Mouse (Mus musculus): ENCODE measurements around the gene Rin2.
A peak's percentile ranks its signal among the peaks of the same experiment; 100 is the strongest.

The Rin2 gene

DNA sequence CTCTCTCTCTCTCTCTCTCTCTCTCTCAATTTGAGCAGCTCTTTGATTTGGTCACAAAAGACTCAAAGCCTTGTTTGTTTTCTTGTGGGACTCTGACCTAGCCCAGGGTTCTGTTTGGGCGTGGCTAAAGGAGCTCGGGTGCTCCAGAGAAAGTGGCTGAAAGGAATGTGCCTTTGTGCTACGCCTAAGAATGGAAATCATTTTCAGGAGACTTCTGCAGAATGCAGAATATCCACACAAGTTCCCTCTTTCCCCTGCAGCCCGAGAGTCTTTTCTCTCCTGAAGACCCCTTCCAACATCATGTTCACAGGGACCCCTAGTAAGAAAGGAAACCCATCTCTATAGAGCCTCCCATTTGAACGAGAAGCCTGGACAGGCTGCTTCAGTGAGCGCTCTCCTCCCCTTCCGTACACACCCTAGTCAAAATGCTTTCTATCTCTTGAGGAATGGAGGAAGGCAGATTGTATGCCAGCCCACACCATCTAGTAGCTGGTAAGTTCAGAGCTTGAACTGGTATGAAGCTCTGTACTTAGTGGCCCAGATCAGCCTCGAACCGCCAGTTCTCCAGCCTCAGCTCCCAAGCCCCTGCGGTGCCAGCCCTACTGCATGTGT is 187.3 kb downstream of the Rin2 start:
- ATAC-seq (ENCODE audit: low TSS enrichment) = no peak

- ATAC-seq (ENCODE audit: low TSS enrichment) = no peak
Observed at GRCm38 (mm10) chr2:145865344-145865743, 190.3 kb downstream of the Rin2 start.

- no peak for ATAC-seq (ENCODE audit: low TSS enrichment)
Observed at GRCm38 (mm10) chr2:145866238-145866637, 191.2 kb downstream of the Rin2 start.

DNA sequence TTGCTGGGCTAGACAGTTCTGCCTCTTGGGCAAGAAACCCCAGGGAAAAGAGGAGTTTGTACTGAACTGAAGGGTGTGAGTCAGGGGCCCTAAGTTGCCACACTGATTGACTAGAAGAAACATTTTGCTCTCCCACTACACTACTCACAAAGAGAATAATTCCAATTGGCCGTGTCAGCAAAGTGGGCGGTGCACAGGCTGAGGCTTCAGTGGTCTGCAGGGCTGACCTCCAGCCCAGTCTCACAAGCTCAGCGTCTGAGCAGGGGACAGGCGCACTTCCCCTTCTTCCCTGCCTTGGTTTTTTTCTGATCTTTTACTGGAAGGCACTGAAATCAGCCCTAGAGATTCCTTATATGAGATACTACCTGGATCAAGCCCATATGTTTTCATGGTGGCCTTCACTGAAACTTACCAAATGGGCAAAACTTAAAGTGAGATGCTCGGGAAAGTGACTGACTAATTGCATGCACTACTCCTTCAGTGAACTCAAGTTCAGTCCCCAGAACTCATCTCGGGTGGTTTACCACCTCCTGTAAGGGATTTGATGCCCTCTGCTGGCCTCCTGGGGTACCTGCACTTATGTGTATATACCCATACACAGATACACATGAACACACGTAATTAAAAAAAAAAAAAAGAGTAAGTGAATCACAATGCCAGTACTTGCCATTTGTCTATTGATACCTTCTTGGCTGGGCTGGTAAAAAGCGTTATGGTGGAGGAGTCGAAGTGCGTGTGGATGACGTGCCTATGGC is 191.9 kb downstream of the Rin2 start:
- no peak for ATAC-seq (ENCODE audit: low TSS enrichment)

GRCm38 (mm10) chr2:145871308-145871707 is 196.3 kb downstream of the Rin2 start:
- peak; percentile 66 for ATAC-seq (ENCODE audit: low TSS enrichment)

DNA sequence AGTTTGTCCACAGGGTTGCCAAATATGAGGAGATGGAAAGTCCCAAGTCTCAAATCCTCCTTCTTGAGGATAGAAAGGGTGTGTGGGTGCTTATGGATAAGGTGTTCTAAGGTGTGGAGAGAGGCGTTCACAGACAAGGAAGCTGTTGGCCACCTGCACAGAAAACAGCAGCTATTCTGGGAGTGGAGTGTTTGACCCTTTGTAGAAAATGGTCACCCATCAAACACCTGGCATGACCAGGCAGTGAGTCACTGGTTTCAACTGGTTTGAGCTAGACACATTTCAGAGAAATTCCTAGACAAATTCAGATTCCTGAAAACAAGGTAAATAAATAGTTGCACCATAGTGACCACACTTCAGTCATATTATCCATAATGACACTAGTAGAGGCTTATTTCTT is 197.1 kb downstream of the Rin2 start:
- ATAC-seq (ENCODE audit: low TSS enrichment) = no peak

DNA sequence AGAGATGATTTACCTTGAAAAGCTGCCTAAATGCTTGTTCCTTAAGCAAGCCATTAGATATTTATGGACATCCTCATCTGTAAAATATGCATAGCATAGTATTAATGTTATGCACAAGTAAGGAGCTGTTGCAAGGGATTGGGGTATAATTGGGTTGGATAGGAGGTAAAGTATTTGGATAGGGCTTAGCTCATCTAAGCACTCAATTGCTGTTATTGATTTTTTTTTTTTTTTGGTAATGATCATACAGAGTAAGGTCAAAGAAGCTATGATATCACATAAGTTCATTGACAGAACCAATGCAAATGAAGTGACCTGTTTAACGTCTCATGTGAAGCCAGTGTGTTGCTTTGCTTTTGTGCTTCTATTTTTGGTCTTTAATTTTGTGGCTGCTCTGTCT is 198.9 kb downstream of the Rin2 start:
- ATAC-seq (ENCODE audit: low TSS enrichment) = no peak

GRCm38 (mm10) chr2:145874879-145875482 is 200.0 kb downstream of the Rin2 start:
- no peak for ATAC-seq (ENCODE audit: low TSS enrichment)

DNA sequence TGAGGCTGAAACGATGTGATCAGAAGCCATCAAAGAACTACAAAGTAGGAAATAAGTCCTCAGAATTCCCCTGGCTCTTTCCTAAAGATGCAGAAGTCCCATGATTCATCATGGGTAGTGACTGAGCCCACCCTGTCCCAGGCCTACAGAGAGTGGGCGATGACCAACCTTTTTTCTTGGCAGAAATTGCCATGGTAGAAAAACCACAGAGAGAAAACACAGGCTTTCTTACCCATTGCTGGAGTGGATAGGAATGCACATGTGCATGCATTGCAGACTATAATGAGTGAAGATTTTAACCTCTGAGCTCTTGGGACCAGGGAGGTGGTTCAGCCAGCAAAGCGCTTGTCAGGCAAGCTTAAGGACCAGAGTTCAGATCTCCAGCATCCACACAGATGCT is 202.2 kb downstream of the Rin2 start:
- ATAC-seq (ENCODE audit: low TSS enrichment) = no peak

- no peak for ATAC-seq (ENCODE audit: low TSS enrichment)
Observed at GRCm38 (mm10) chr2:145880887-145881747, 206.1 kb downstream of the Rin2 start.

- no peak for ATAC-seq (ENCODE audit: low TSS enrichment)
Observed at GRCm38 (mm10) chr2:145881932-145882331, 206.9 kb downstream of the Rin2 start.

GRCm38 (mm10) chr2:145882398-145882797 is 207.4 kb downstream of the Rin2 start:
- 0 out of 2 replicates have a peak, but pooled peaks have one; percentile 17 for ATAC-seq (ENCODE audit: low TSS enrichment)

DNA sequence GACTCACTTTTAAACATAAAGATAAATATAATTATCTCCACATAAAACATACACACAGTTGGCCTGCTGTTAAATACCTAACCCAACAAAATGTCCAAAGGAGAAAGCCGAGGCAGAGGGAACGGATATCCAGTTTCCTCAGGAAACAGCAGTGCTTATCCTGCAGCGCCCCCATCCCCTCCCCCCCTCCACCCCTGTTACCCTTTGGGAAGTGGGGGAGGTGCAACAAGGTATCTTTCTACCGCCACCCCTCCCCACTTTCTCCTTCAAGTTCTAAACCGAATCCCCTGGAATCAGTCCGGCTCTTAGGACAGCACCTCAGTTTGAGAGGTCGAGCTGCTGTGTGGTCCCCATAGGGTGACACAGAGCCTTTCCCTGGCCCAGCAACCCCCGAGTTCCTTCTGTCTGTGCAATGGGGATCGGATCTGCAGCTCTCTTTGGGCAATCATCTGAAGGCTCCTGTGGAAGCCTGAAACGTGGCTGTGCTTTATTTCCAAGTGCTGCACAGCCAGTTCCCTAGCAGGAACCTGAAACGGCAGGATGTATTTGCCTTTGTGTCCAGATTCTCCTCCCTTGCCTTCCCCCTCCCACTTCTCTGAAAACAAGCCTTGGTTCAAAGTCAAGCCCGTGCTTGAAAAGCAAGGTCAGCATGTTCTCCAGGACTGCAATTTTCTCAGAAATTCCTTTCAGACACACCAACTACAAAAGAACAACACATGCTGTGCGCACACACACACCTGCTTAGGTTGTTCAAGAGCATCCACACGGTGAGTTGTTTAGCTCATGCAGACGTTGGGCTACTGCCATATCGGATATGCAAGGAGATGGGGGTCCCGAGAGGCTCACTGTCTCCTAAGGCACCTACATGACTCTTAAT is 209.3 kb downstream of the Rin2 start:
- peak; percentile 4; the same call in 1 of the 2 replicates for ATAC-seq (ENCODE audit: low TSS enrichment)

GRCm38 (mm10) chr2:145884913-145885785 is 210.1 kb downstream of the Rin2 start:
- ATAC-seq (ENCODE audit: low TSS enrichment) = peak; percentile 64

- peak; percentile 53 for ATAC-seq (ENCODE audit: low TSS enrichment)
Observed at GRCm38 (mm10) chr2:145887937-145888765, 213.1 kb downstream of the Rin2 start.

DNA sequence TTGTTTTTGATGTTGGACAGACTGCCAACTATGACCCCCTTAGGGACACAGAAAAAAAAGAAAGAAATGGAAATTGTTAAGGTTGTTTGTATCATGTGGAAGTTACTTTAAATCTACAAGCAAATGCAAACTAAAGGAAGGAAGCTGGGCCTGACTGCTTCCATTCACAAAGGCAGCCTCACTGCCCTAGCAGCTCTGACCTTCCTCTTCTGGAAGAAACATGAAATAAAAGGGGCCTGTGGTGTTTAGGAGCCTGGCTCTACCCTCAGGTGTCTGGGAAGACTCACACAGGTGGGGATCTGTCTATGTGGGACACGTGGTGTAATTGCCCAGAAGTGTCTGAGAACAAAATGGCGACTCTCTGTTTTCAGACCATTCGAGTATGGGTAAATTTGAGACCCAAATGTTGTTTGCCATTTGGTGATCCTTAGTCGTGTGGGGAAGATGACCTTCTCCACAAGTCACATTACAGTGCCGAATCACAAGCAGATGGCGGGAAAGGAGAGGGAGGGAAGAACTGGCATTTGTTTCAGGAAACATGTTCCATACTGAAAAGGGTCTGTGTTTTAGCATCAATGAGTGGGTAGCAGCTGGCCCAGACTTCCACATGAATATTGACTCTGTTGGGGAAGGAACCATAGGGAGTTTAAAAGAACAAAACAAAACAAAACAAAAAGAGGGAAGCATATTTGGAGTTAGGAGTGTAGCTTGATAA is 213.9 kb downstream of the Rin2 start:
- peak; percentile 13; the same call in 1 of the 2 replicates for ATAC-seq (ENCODE audit: low TSS enrichment)

- no peak for ATAC-seq (ENCODE audit: low TSS enrichment)
Observed at GRCm38 (mm10) chr2:145890571-145890970, 215.6 kb downstream of the Rin2 start.

DNA sequence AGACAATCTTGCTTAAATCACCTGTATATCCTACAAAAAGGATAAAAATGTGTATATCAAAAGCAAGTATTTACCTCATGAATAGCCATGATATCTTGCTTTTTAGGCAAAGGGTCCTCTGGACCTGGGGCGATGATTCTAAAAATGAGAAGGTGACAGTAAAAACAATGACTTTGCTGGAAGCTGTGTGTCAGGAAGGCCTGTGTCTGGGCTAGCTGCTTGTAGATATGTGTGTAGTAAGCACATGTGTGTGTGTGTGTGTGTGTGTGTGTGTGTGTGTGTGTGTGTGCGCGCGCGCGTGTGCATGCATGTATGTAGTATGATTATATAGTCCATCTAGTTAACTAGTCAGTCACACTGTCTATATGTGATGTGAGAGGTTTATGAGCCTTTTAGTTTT is 218.7 kb downstream of the Rin2 start:
- ATAC-seq (ENCODE audit: low TSS enrichment) = no peak

Data from frontal cortex, adult (tissue).